Mouse (Mus musculus): ENCODE measurements around the gene Taz. TPM values are rescaled to one million over a fixed set of nuclear protein-coding genes. Genes with fewer than 3 reads are reported as not detected.

Gene Taz
- polyA plus RNA-seq, 1 experiment from 2014 or later = 65.2 TPM

DNA sequence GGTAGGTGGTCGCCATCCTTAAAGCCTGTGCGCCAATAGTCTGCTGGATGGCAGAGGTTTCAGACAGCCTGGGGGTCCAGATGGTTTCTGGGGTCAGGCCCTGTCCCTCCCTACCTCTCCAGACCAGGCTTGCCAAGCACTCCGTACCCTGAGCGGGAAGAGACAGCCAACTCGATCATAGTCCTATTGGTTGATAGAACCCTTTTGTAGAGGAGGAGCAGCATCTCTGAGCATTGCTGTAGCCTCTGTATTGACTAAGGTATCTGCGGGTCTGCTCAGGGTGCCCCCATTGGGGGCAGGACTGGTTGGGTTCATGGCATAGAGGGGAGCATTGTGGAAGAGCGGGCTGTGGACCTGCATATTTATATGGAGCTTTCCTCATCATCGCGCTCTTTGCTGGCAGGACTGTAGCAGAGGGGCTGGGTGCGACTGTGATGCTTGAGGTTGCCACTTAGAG is 47.5 kb downstream of the Taz start:
- no peak for DNase-seq (ENCODE audit: low spot score)
- H3K27ac ChIP-seq (replicated peaks; ENCODE audit: low read depth, low read length) = no peak overlapping the region
- 12% methylated on average over 9 of the region's 10 CpGs for WGBS

DNA sequence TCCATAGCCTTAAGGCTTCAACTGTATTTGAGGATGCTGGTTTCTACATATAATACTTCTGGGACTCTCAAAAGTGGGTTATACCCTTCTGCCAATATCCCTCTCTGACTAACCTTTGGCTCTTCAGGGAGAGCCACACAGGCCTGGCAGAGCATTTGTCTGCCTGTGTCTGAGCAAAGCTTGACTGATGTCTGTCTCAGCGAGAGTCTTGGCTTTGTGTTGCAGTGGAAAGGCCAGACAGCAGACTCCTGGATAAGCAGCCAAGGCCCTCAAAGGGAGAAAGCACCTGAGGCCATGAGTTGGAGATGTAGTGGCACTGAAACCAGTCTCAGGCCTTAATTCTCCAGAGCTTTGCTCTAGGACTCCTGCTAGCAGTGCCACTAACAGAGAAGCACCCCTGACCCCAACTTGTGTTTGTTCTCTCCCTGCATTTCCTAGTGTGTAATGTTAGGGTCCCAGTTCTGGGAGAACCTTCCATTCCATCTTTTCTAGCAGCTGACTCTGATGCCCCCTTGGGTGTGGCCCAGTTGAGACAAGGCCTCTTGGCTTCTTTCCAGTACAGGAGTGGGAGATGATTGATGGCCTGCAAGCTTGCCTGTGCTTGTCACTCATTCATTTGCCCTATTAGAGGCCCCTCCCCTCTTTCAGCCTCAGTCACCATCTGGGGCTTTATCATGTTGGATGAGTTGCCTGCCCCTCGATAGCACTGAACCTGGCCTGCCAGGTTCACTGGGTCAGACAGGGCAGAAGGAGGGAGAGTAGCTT is 48.6 kb downstream of the Taz start:
- DNase-seq (ENCODE audit: low spot score) (no peak), ATAC-seq (replicated peaks; ENCODE audit: insufficient number of reproducible peaks, low FRiP score, low TSS enrichment, low read depth) (no peak)
- 48% methylated on average over 2 of the region's 2 CpGs for WGBS
- Histone ChIP-seq H3K9me3 (replicated peaks; ENCODE audit: control insufficient read depth, low read length) (no peaks in the 10 kb centered on the region), H3K27me3 (ENCODE audit: control insufficient read depth, insufficient read depth, low read length) (no peaks in the 10 kb centered on the region), H3K9ac (replicated peaks; ENCODE audit: low read length) (peak overlapping the region; percentile 41), H3K4me1 (ENCODE audit: control insufficient read depth, insufficient read depth, low read length) (no peaks in the 10 kb centered on the region), H3K27ac (replicated peaks; ENCODE audit: low read depth, low read length) (no peak overlapping the region), H3K4me2 (ENCODE audit: low read depth, low read length) (peak overlapping the region; percentile 53; the same call in 1 of the 2 replicates), H3K36me3 (replicated peaks; ENCODE audit: control insufficient read depth, insufficient read depth, low read depth, low read length) (no peaks in the 10 kb centered on the region), H3K4me3 (ENCODE audit: low read depth, low read length) (peak overlapping the region; percentile 53)

More for the DNA sequence above, 47.5 kb downstream of the Taz start:
- peak; percentile 44; the same call in 1 of the 2 replicates for ATAC-seq (replicated peaks; ENCODE audit: insufficient number of reproducible peaks, low FRiP score, low TSS enrichment, low read depth)
- H3K4me1 ChIP-seq (ENCODE audit: control insufficient read depth, insufficient read depth, low read length) = no peaks in the 10 kb centered on the region
- no peaks in the 10 kb centered on the region for H3K27me3 ChIP-seq (ENCODE audit: control insufficient read depth, insufficient read depth, low read length)
- H3K9ac ChIP-seq (replicated peaks; ENCODE audit: low read length) = peak overlapping the region; percentile 73
- peak overlapping the region; percentile 53 for H3K4me2 ChIP-seq (ENCODE audit: low read depth, low read length)
- no peaks in the 10 kb centered on the region for H3K36me3 ChIP-seq (replicated peaks; ENCODE audit: control insufficient read depth, insufficient read depth, low read depth, low read length)
- peak overlapping the region; percentile 53 for H3K4me3 ChIP-seq (ENCODE audit: low read depth, low read length)
- H3K9me3 ChIP-seq (replicated peaks; ENCODE audit: control insufficient read depth, low read length) = no peaks in the 10 kb centered on the region

Small RNA genes lying within 50 kb of the gene (microRNA-seq; reads per million reads assigned to microRNA genes)
- not detected for gene Mir7091 (ENCODE audit: borderline number of aligned reads)
- gene Mir7092 (ENCODE audit: borderline number of aligned reads) = not detected

Other genes starting within 250 kb of the Taz start
- not detected in 2 replicates for gene Opn1mw, start 154.4 kb upstream of the Taz start, polyA plus RNA-seq (2014; fragmentation: Nextera tagmentation; extraction: Ambion mirVana)
- 12.4 and 13.1 TPM in 2 replicates for gene Mecp2, start 146.5 kb upstream of the Taz start, polyA plus RNA-seq (2014; fragmentation: Nextera tagmentation; extraction: Ambion mirVana)
- gene Tex28, start 114.1 kb upstream of the Taz start, polyA plus RNA-seq (2014; fragmentation: Nextera tagmentation; extraction: Ambion mirVana) = not detected in 2 replicates
- not detected in 2 replicates for gene Tktl1, start 104.7 kb upstream of the Taz start, polyA plus RNA-seq (2014; fragmentation: Nextera tagmentation; extraction: Ambion mirVana)
- gene Flna, start 32.1 kb upstream of the Taz start, polyA plus RNA-seq (2014; fragmentation: Nextera tagmentation; extraction: Ambion mirVana) = 267 and 289 TPM in 2 replicates
- 29.3 and 31.8 TPM in 2 replicates for gene Emd, start 27.2 kb upstream of the Taz start, polyA plus RNA-seq (2014; fragmentation: Nextera tagmentation; extraction: Ambion mirVana)
- gene Rpl10, start 11.1 kb upstream of the Taz start, polyA plus RNA-seq (2014; fragmentation: Nextera tagmentation; extraction: Ambion mirVana) = 846 and 890 TPM in 2 replicates
- 4.2 and 5.2 TPM in 2 replicates for gene Dnase1l1, start 425 bp downstream of the Taz start, polyA plus RNA-seq (2014; fragmentation: Nextera tagmentation; extraction: Ambion mirVana)
- 93.0 and 107 TPM in 2 replicates for gene Atp6ap1, start 15.2 kb downstream of the Taz start, polyA plus RNA-seq (2014; fragmentation: Nextera tagmentation; extraction: Ambion mirVana)
- 231 and 262 TPM in 2 replicates for gene Gdi1, start 23.1 kb downstream of the Taz start, polyA plus RNA-seq (2014; fragmentation: Nextera tagmentation; extraction: Ambion mirVana)
- gene Fam50a, start 31.1 kb downstream of the Taz start, polyA plus RNA-seq (2014; fragmentation: Nextera tagmentation; extraction: Ambion mirVana) = 56.4 and 56.6 TPM in 2 replicates
- gene Plxna3, start 47.2 kb downstream of the Taz start, polyA plus RNA-seq (2014; fragmentation: Nextera tagmentation; extraction: Ambion mirVana) = 11.2 and 11.3 TPM in 2 replicates
- gene Lage3, start 71.7 kb downstream of the Taz start, polyA plus RNA-seq (2014; fragmentation: Nextera tagmentation; extraction: Ambion mirVana) = 128 and 130 TPM in 2 replicates
- 63.2 and 65.7 TPM in 2 replicates for gene Ubl4a, start 91.3 kb downstream of the Taz start, polyA plus RNA-seq (2014; fragmentation: Nextera tagmentation; extraction: Ambion mirVana)
- gene Slc10a3, start 91.4 kb downstream of the Taz start, polyA plus RNA-seq (2014; fragmentation: Nextera tagmentation; extraction: Ambion mirVana) = 11.4 and 13.6 TPM in 2 replicates
- gene Fam3a, start 111.4 kb downstream of the Taz start, polyA plus RNA-seq (2014; fragmentation: Nextera tagmentation; extraction: Ambion mirVana) = 26.7 and 27.6 TPM in 2 replicates
- gene Ikbkg, start 111.4 kb downstream of the Taz start, polyA plus RNA-seq (2014; fragmentation: Nextera tagmentation; extraction: Ambion mirVana) = 22.0 and 22.2 TPM in 2 replicates
- 54.2 and 59.2 TPM in 2 replicates for gene G6pdx, start 147.3 kb downstream of the Taz start, polyA plus RNA-seq (2014; fragmentation: Nextera tagmentation; extraction: Ambion mirVana)
- gene Gm6880, start 199.5 kb downstream of the Taz start, polyA plus RNA-seq (2014; fragmentation: Nextera tagmentation; extraction: Ambion mirVana) = not detected in 2 replicates